Mouse (Mus musculus): Measurements from ENCODE around the gene Dad1.

The Dad1 gene

DNA sequence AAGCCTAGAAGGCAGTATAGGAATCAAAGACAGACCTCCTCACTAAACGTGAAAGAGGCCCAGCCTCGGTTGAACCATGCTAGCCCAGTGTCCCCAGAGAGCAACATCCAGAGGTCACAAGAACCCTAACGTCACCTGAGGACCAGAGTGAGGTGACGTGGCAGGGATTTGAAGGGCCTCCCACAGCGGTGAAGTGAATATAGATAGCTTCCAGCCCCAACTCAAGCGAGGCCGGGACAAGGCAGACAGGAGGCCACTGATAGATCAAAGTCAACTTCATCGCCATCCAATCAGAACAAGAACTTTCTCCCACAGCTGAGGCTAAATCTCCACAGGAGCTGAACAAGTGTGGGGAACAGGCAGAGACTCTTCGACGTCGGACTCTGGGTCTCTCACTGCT, 28.2 kb downstream of the Dad1 start:
- DNase-seq (ENCODE audit: low read depth, low spot score): no peak

GRCm38 (mm10) chr14:54224484-54225467, 29.1 kb downstream of the Dad1 start:
- DNase-seq (ENCODE audit: low read depth, low spot score): no peak

DNA sequence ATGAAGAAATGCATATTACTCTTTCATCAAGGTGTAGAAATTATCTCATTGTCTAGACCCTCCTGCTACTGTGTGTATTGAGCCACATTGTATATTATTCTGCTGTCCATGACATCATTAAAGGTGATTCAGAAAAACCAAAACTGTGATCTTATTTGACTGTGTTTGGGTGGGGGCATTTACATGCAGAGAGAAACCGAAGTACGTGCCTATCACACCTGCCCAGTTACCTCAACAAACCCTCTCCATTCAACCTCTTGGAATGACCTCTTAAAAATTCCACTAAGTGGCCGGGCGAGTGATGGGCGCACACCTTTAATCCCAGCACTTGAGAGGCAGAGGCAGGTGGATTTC, 29.9 kb downstream of the Dad1 start:
- no peak for DNase-seq (ENCODE audit: low read depth, low spot score)

- no peak for DNase-seq (ENCODE audit: low read depth, low spot score)
Observed at GRCm38 (mm10) chr14:54223315-54224063, 30.4 kb downstream of the Dad1 start.

- peak; percentile 95 for DNase-seq (ENCODE audit: low read depth, low spot score)
Observed at GRCm38 (mm10) chr14:54222289-54222727, 31.6 kb downstream of the Dad1 start.

GRCm38 (mm10) chr14:54221641-54222040, 32.3 kb downstream of the Dad1 start:
- DNase-seq (ENCODE audit: low read depth, low spot score): no peak

- no peak for DNase-seq (ENCODE audit: low read depth, low spot score)
Observed at GRCm38 (mm10) chr14:54220726-54221494, 33.0 kb downstream of the Dad1 start.

- DNase-seq (ENCODE audit: low read depth, low spot score): no peak
Observed at GRCm38 (mm10) chr14:54219849-54220248, 34.1 kb downstream of the Dad1 start.

- DNase-seq (ENCODE audit: low read depth, low spot score): no peak
Observed at GRCm38 (mm10) chr14:54219256-54219655, 34.6 kb downstream of the Dad1 start.

DNA sequence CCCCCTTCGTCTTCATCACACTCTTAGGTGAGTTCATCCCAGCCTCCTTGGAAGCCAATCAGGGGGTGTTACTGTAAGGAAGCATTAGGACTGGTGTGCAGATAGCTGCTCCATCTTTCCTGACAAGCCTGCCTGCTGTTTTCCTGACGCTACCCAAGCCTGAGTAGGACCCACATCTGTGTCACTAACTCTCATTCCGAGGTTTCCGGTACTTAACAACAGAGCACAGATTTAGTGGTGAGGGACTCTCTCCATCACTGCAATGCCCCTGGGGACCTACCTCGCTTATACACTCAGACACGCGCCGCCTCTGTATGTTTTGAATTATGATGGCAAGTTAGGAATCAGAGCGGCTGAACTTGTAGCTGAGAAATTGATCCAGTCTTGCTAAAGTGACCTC, 35.2 kb downstream of the Dad1 start:
- DNase-seq (ENCODE audit: low read depth, low spot score): no peak

DNA sequence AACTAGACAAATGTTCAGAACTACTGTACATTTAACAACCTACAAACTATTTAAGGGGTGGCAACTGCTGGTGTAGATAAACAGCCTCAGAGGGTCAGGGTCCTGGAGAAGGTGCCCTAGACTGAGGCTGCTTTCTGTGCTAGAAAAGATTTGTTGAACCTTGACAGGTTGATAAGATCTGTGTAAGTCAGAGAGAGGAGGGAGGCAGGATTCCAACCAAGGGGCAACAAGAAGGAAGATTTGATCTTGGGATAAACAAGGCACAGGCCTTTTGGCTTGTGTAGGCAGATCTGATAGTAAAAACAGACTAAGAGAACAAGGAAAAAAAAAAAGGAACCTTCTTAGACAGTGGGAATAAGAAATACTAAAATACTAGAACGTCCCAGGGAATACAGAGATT, 35.7 kb downstream of the Dad1 start:
- DNase-seq (ENCODE audit: low read depth, low spot score): no peak

- no peak for DNase-seq (ENCODE audit: low read depth, low spot score)
Observed at GRCm38 (mm10) chr14:54216126-54216525, 37.8 kb downstream of the Dad1 start.

DNA sequence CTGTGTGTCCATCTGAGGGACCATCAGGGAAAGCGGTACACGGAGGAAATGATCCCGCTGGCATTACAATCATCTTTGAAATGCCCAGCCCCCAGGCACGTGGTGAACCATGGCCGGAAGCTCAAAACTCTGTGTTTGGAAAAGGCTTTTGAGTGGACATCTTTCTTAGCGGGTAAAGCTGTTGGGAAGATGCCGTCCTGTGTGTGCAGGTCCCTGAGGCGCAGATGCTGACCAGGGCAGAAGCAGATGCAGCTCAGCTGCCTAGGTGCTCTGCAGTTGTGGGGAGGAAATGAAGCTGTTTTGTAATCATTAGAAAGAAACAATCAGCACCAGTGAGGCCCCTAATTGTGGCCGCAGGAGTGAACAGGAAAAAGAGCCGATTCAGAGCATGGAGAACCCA, 39.0 kb downstream of the Dad1 start:
- no peak for DNase-seq (ENCODE audit: low read depth, low spot score)

- DNase-seq (ENCODE audit: low read depth, low spot score): no peak
Observed at GRCm38 (mm10) chr14:54214477-54214876, 39.4 kb downstream of the Dad1 start.

- peak; percentile 30 for DNase-seq (ENCODE audit: low read depth, low spot score)
Observed at GRCm38 (mm10) chr14:54213734-54214133, 40.2 kb downstream of the Dad1 start.

GRCm38 (mm10) chr14:54211755-54212154, 42.1 kb downstream of the Dad1 start:
- no peak for DNase-seq (ENCODE audit: low read depth, low spot score)

DNA sequence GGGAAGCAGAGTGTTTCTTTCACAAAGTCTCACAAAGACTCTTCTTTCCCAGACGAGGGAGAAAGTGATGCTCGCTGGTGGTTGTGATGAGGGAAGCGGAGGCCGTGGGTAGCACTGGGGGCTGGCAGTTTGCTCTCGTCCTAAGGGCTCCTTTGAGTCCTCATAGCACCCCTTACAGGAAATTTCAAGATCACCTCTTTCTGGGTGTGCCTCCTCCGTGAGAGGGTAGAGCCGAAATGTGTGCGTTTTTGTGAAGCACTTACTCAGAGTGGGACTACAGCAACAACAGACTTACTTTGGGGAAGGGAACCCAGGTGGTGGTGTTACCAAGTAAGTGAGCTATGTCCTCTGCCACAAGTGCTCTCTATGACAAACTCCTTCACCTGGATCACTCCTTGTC, 42.7 kb downstream of the Dad1 start:
- no peak for DNase-seq (ENCODE audit: low read depth, low spot score)

- no peak for DNase-seq (ENCODE audit: low read depth, low spot score)
Observed at GRCm38 (mm10) chr14:54210401-54210800, 43.5 kb downstream of the Dad1 start.

- no peak for DNase-seq (ENCODE audit: low read depth, low spot score)
Observed at GRCm38 (mm10) chr14:54209932-54210331, 44.0 kb downstream of the Dad1 start.

GRCm38 (mm10) chr14:54208741-54209140, 45.2 kb downstream of the Dad1 start:
- no peak for DNase-seq (ENCODE audit: low read depth, low spot score)

- no peak for DNase-seq (ENCODE audit: low read depth, low spot score)
Observed at GRCm38 (mm10) chr14:54207924-54208323, 46.0 kb downstream of the Dad1 start.
